Mouse (Mus musculus): ENCODE results near the gene Atxn2.

DNA sequence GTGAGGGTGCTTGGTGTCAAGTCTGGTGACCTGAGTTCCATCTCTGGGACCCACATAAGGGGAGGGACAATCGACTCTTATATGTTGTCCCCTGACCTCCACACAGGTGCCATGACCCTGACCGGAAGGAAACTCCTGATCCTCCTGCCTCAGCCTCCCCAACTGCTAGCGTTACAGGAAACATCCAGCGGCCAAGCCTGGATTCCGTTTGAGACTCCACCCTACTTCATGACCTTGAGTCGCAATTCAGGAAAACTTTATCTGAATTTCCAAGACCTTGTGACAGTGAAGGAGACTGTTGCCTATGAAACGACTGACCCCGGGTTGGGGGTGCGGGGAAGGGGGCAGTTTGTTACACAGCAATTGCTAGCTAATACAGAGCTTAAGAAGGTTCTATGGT lies 130.4 kb downstream of the Atxn2 start:
- TF ChIP-seq FLI1 (IDR thresholded peaks at IDR 0.05; ENCODE audit: low read length) (no peak), GATA1 (IDR thresholded peaks at IDR 0.05; ENCODE audit: borderline replicate concordance, low read length) (no peak)
